ENCODE assay signal across 10 mouse cellular contexts in genomic region chr2:167781496-167781895, GRCm38 (mm10).
DNase-seq lines count a peak whose midpoint lies in the region; ATAC-seq and TF ChIP-seq lines count a peak whose summit lies in the region.
"Had no signal": no experiment of that assay in that cellular context is flagged by ENCODE, and none has a peak within 500 bp of the region (broad histone marks: within the 10 kb centered on the region; RNA-seq: fewer than 3 reads in every experiment).

No protein-coding gene starts in this region.

- DNase-seq in adrenal gland, adult (ENCODE audit: inconsistent age in 2 of 2, low spot score in 1 of 2) = peak; percentile 70 to 83
- DNase-seq in adrenal gland, adult 18-20 months (ENCODE audit: low spot score in 2 of 2) = no peak
- peak; percentile 80 for DNase-seq in adipocyte (ENCODE audit: low spot score)
- peak; percentile 89 to 90 for DNase-seq in kidney, postnatal 36 days
- DNase-seq in cerebellum, postnatal 14 days = no peak
- DNase-seq in cerebellum, adult 2 months = no peak
- DNase-seq in embryo, embryonic 10 days (ENCODE audit: low spot score) = no peak
- DNase-seq: liver, embryonic 13.5 days had no signal

- no peak for TF ChIP-seq CTCF in cerebellum, adult 2 months (IDR thresholded peaks at IDR 0.05; ENCODE audit: borderline replicate concordance, insufficient read depth, low read depth, low read length)

- H3K9me3 ChIP-seq in heart, embryonic 12.5 days (replicated peaks) = no peaks in the 10 kb centered on the region
- H3K9me3 ChIP-seq: liver, embryonic 13.5 days had no signal

- no peaks in the 10 kb centered on the region for H3K27me3 ChIP-seq in heart, embryonic 12.5 days (replicated peaks)
- H3K27me3 ChIP-seq in cerebellum, adult 2 months (ENCODE audit: control insufficient read depth, insufficient read depth, low read length) = no peaks in the 10 kb centered on the region
- H3K27me3 ChIP-seq: liver, embryonic 13.5 days had no signal

- TF ChIP-seq POLR2A in cerebellum, adult 2 months (IDR thresholded peaks at IDR 0.05; ENCODE audit: borderline replicate concordance, insufficient read depth, low read length) = no peak

- peaks cover 45% of the 10 kb centered on the region for H3K4me1 ChIP-seq in heart, embryonic 12.5 days (replicated peaks)
- peaks cover 3% of the 10 kb centered on the region; the same call in 1 of the 2 replicates for H3K4me1 ChIP-seq in cerebellum, adult 2 months (ENCODE audit: control insufficient read depth, insufficient read depth, low read length)

- 56% methylated on average over 13 of the region's 13 CpGs for WGBS in heart, embryonic 12.5 days
- 69% methylated on average over 13 of the region's 13 CpGs for WGBS in cerebellum, adult 2 months

- H3K27ac ChIP-seq in heart, embryonic 12.5 days (ENCODE audit: poor library complexity, severe bottlenecking) = 0 out of 2 replicates have a peak overlapping the region, but pooled peaks have one; percentile 8
- H3K27ac ChIP-seq in cerebellum, adult 2 months (ENCODE audit: insufficient read depth, low read length) = no peak overlapping the region
- H3K27ac ChIP-seq: hindbrain, postnatal 0 days; liver, embryonic 13.5 days had no signal

- H3K36me3 ChIP-seq in heart, embryonic 12.5 days = no peaks in the 10 kb centered on the region
- H3K36me3 ChIP-seq: liver, embryonic 13.5 days had no signal

- no peak overlapping the region for H3K9ac ChIP-seq in heart, embryonic 12.5 days
- H3K9ac ChIP-seq: liver, embryonic 13.5 days had no signal

- H3K4me2 ChIP-seq in heart, embryonic 12.5 days = no peak overlapping the region

- ATAC-seq in heart, embryonic 12.5 days (ENCODE audit: insufficient number of reproducible peaks, low FRiP score) = no peak
- ATAC-seq: hindbrain, postnatal 0 days had no signal

- H3K4me3 ChIP-seq in heart, embryonic 12.5 days = no peak overlapping the region
- no peak overlapping the region for H3K4me3 ChIP-seq in cerebellum, adult 2 months (replicated peaks; ENCODE audit: insufficient read depth, low read depth, low read length)
- H3K4me3 ChIP-seq: liver, embryonic 13.5 days had no signal

Comparison
In these comparisons a context has a peak if more than half of its experiments do, and no peak if none do; other contexts are left out.
1. DNase-seq: peak in adrenal gland, adult (2 of 2), adipocyte (single experiment) and kidney, postnatal 36 days (2 of 2); none in adrenal gland, adult 18-20 months (0 of 2), cerebellum, postnatal 14 days (0 of 2), cerebellum, adult 2 months (0 of 2) and embryo, embryonic 10 days (single experiment).